Mouse (Mus musculus) heart, embryonic 11.5 days (tissue): Measurements from ENCODE around the gene Rffl. TPM values are rescaled to one million over a fixed set of nuclear protein-coding genes. Genes with fewer than 3 reads are reported as not detected.

Source experiments
- ATAC-seq: fragments of 200-750 bp; cut with Nextera tagmentation; replicated peaks from 2 replicates; pipeline ENCODE4 v1.8.0; 2017; ENCODE audit warnings: moderate library complexity; ENCODE audit not compliant: insufficient number of reproducible peaks, low FRiP score, low TSS enrichment
- H3K27ac ChIP-seq: fragments of 300-500 bp; sonication (generic); 2 replicates; pipeline ENCODE4 v1.5.1; 2014; ENCODE audit warnings: mild to moderate bottlenecking, low read depth, low read length
- H3K27me3 ChIP-seq: fragments of 300-500 bp; sonication (generic); 2 replicates; pipeline ENCODE4 v1.6.1; 2014; ENCODE audit warnings: mild to moderate bottlenecking, low read length, mixed read lengths; ENCODE audit not compliant: control insufficient read depth, insufficient read depth
- H3K36me3 ChIP-seq: fragments of 300-500 bp; sonication (generic); 2 replicates; pipeline ENCODE4 v1.6.1; 2014; ENCODE audit warnings: mild to moderate bottlenecking, low read length, moderate library complexity, mixed read lengths; ENCODE audit not compliant: control insufficient read depth, insufficient read depth
- H3K4me1 ChIP-seq: fragments of 300-500 bp; sonication (generic); 2 replicates; pipeline ENCODE4 v1.6.1; 2014; ENCODE audit warnings: low read length; ENCODE audit not compliant: control insufficient read depth, insufficient read depth
- H3K4me2 ChIP-seq: fragments of 300-500 bp; sonication (generic); 2 replicates; pipeline ENCODE4 v1.6.1; 2014; ENCODE audit warnings: mild to moderate bottlenecking, moderate library complexity
- H3K4me3 ChIP-seq: fragments of 300-500 bp; sonication (generic); 2 replicates; pipeline ENCODE4 v1.5.1; 2014; ENCODE audit warnings: low read depth, low read length
- H3K9ac ChIP-seq: fragments of 300-500 bp; sonication (generic); 2 replicates; pipeline ENCODE4 v1.6.1; 2014; ENCODE audit warnings: mild to moderate bottlenecking, low read depth, low read length, moderate library complexity
- H3K9me3 ChIP-seq: fragments of 300-500 bp; sonication (generic); replicated peaks from 2 replicates; pipeline ENCODE4 v1.6.1; 2016; ENCODE audit warnings: low read length; ENCODE audit not compliant: control insufficient read depth
- WGBS: fragments of 180-500 bp; shearing (Covaris S2); extraction: QIAGEN DNeasy Blood & Tissue Kit; methylation state at CpG from one replicate; pipeline ENCODE4 v1.1.7; 2014; ENCODE audit not compliant: insufficient replicate concordance; 5-methylcytosine and 5-hydroxymethylcytosine counted together
- polyA plus RNA-seq: library from polyadenylated mRNA; unstranded; fragments of >200 nt; fragmentation: Nextera tagmentation; extraction: Ambion mirVana; gene quantifications from 2 replicates; pipeline ENCODE4 v1.2.1, GENCODE M21; 2014

The Rffl gene
- polyA plus RNA-seq, 1 experiment from 2014 or later: 7.4 TPM

- Histone ChIP-seq H3K4me1 (peaks cover 7% of the 10 kb centered on the region; the same call in 1 of the 2 replicates), H3K4me2 (0 out of 2 replicates have a peak overlapping the region, but pooled peaks have one; percentile 31), H3K27ac (peak overlapping the region; percentile 22), H3K27me3 (no peaks in the 10 kb centered on the region), H3K9ac (no peak overlapping the region), H3K9me3 (no peaks in the 10 kb centered on the region), H3K36me3 (no peaks in the 10 kb centered on the region), H3K4me3 (no peak overlapping the region)
- no peak for ATAC-seq
- WGBS: 76% methylated on average over 3 of the region's 3 CpGs
These were observed 24.1 kb downstream of the Rffl start for GRCm38 (mm10) chr11:82846938-82847337.

- Histone ChIP-seq H3K4me2 (peak overlapping the region; percentile 69), H3K36me3 (no peaks in the 10 kb centered on the region), H3K27ac (peak overlapping the region; percentile 77), H3K9ac (peak overlapping the region; percentile 2; the same call in 1 of the 2 replicates), H3K27me3 (no peaks in the 10 kb centered on the region), H3K9me3 (no peaks in the 10 kb centered on the region), H3K4me1 (peaks cover 5% of the 10 kb centered on the region; the same call in 1 of the 2 replicates), H3K4me3 (peak overlapping the region; percentile 6)
- 11% methylated on average over 4 of the region's 4 CpGs for WGBS
- peak; percentile 82 for ATAC-seq
These were observed 25.0 kb downstream of the Rffl start for GRCm38 (mm10) chr11:82846079-82846436.

- no peaks in the 10 kb centered on the region for H3K36me3 ChIP-seq
- H3K27me3 ChIP-seq: no peaks in the 10 kb centered on the region
- H3K4me1 ChIP-seq: peaks cover 5% of the 10 kb centered on the region; the same call in 1 of the 2 replicates
- peak overlapping the region; percentile 69 for H3K4me2 ChIP-seq
- peak overlapping the region; percentile 77 for H3K27ac ChIP-seq
- peak overlapping the region; percentile 6 for H3K4me3 ChIP-seq
- H3K9ac ChIP-seq: peak overlapping the region; percentile 25
- 18% methylated on average over 16 of the region's 16 CpGs for WGBS
- ATAC-seq: peak; percentile 87
- H3K9me3 ChIP-seq: no peaks in the 10 kb centered on the region
These were observed 25.5 kb downstream of the Rffl start for GRCm38 (mm10) chr11:82845415-82846078.

- WGBS: 63% methylated on average over 11 of the region's 11 CpGs
- no peak for ATAC-seq
- H3K4me1 ChIP-seq: peaks cover 5% of the 10 kb centered on the region; the same call in 1 of the 2 replicates
- H3K9ac ChIP-seq: peak overlapping the region; percentile 25
- no peaks in the 10 kb centered on the region for H3K9me3 ChIP-seq
- H3K4me2 ChIP-seq: peak overlapping the region; percentile 69
- no peaks in the 10 kb centered on the region for H3K27me3 ChIP-seq
- 0 out of 2 replicates have a peak overlapping the region, but pooled peaks have one; percentile 1 for H3K4me3 ChIP-seq
- H3K36me3 ChIP-seq: no peaks in the 10 kb centered on the region
- no peak overlapping the region; the same call in 1 of the 2 replicates for H3K27ac ChIP-seq
These were observed 26.1 kb downstream of the Rffl start for GRCm38 (mm10) chr11:82844771-82845414.

- no peaks in the 10 kb centered on the region for H3K9me3 ChIP-seq
- WGBS: 57% methylated on average over 5 of the region's 5 CpGs
- H3K4me2 ChIP-seq: no peak overlapping the region
- no peaks in the 10 kb centered on the region for H3K36me3 ChIP-seq
- H3K4me3 ChIP-seq: no peak overlapping the region
- H3K27me3 ChIP-seq: no peaks in the 10 kb centered on the region
- no peak overlapping the region for H3K27ac ChIP-seq
- no peak overlapping the region for H3K9ac ChIP-seq
- H3K4me1 ChIP-seq: no peaks in the 10 kb centered on the region
- ATAC-seq: no peak
These were observed 32.5 kb downstream of the Rffl start for GRCm38 (mm10) chr11:82838511-82838910.

GRCm38 (mm10) chr11:82837848-82838247 is 33.2 kb downstream of the Rffl start:
- Histone ChIP-seq H3K9ac (no peak overlapping the region), H3K36me3 (no peaks in the 10 kb centered on the region), H3K4me3 (no peak overlapping the region), H3K4me1 (no peaks in the 10 kb centered on the region), H3K27me3 (no peaks in the 10 kb centered on the region), H3K27ac (no peak overlapping the region), H3K9me3 (no peaks in the 10 kb centered on the region), H3K4me2 (no peak overlapping the region)
- ATAC-seq: no peak
- WGBS: 59% methylated on average over 7 of the region's 7 CpGs

GRCm38 (mm10) chr11:82837192-82837591 is 33.8 kb downstream of the Rffl start:
- Histone ChIP-seq H3K9ac (no peak overlapping the region), H3K27ac (no peak overlapping the region), H3K4me2 (no peak overlapping the region), H3K4me1 (no peaks in the 10 kb centered on the region), H3K9me3 (no peaks in the 10 kb centered on the region), H3K27me3 (no peaks in the 10 kb centered on the region), H3K36me3 (no peaks in the 10 kb centered on the region), H3K4me3 (no peak overlapping the region)
- 78% methylated on average over 7 of the region's 7 CpGs for WGBS
- no peak for ATAC-seq

GRCm38 (mm10) chr11:82835616-82836432 is 35.2 kb downstream of the Rffl start:
- H3K27ac ChIP-seq: no peak overlapping the region

More at GRCm38 (mm10) chr11:82835616-82836432, 35.2 kb downstream of the Rffl start:
- WGBS: 72% methylated on average over 11 of the region's 11 CpGs
- ATAC-seq: no peak
- peaks cover 9% of the 10 kb centered on the region; the same call in 1 of the 2 replicates for H3K4me1 ChIP-seq
- H3K9me3 ChIP-seq: no peaks in the 10 kb centered on the region
- no peaks in the 10 kb centered on the region for H3K27me3 ChIP-seq
- H3K4me2 ChIP-seq: no peak overlapping the region
- no peaks in the 10 kb centered on the region for H3K36me3 ChIP-seq
- no peak overlapping the region for H3K4me3 ChIP-seq
- no peak overlapping the region for H3K9ac ChIP-seq
